Mouse (Mus musculus): ENCODE data around the gene Usp6nl. TPM values are rescaled to one million over a fixed set of nuclear protein-coding genes. Genes with fewer than 3 reads are reported as not detected.

The Usp6nl gene
- polyA plus RNA-seq, 1 experiment from 2014 or later: 21.8 TPM

GRCm38 (mm10) chr2:6379731-6380212, 57.3 kb downstream of the Usp6nl start:
- Histone ChIP-seq H3K9me3 (no peaks in the 10 kb centered on the region), H3K27ac (replicated peaks) (no peak overlapping the region), H3K4me2 (replicated peaks) (no peak overlapping the region), H3K4me1 (0 out of 2 replicates have a peak, but pooled peaks cover 6% of the 10 kb centered on the region), H3K27me3 (no peaks in the 10 kb centered on the region), H3K4me3 (no peak overlapping the region), H3K9ac (replicated peaks) (no peak overlapping the region), H3K36me3 (no peaks in the 10 kb centered on the region)
- ATAC-seq (ENCODE audit: low FRiP score, low read depth): no peak
- WGBS: 88% methylated on average over 8 of the region's 8 CpGs

- Histone ChIP-seq H3K4me2 (replicated peaks) (no peak overlapping the region), H3K36me3 (no peaks in the 10 kb centered on the region), H3K4me3 (no peak overlapping the region), H3K4me1 (0 out of 2 replicates have a peak, but pooled peaks cover 5% of the 10 kb centered on the region), H3K9ac (replicated peaks) (no peak overlapping the region), H3K27ac (replicated peaks) (no peak overlapping the region), H3K27me3 (no peaks in the 10 kb centered on the region), H3K9me3 (no peaks in the 10 kb centered on the region)
- ATAC-seq (ENCODE audit: low FRiP score, low read depth): no peak
- WGBS: 84% methylated on average over 9 of the region's 9 CpGs
These were observed 57.9 kb downstream of the Usp6nl start for GRCm38 (mm10) chr2:6380401-6380800.

GRCm38 (mm10) chr2:6384407-6385146, 62.1 kb downstream of the Usp6nl start:
- no peaks in the 10 kb centered on the region for H3K27me3 ChIP-seq
- peaks cover 3% of the 10 kb centered on the region; the same call in 1 of the 2 replicates for H3K4me1 ChIP-seq
- no peak overlapping the region for H3K9ac ChIP-seq (replicated peaks)
- no peaks in the 10 kb centered on the region for H3K36me3 ChIP-seq
- ATAC-seq (ENCODE audit: low FRiP score, low read depth): no peak
- H3K27ac ChIP-seq (replicated peaks): no peak overlapping the region
- no peaks in the 10 kb centered on the region for H3K9me3 ChIP-seq
- 96% methylated on average over 14 of the region's 14 CpGs for WGBS
- no peak overlapping the region for H3K4me3 ChIP-seq
- H3K4me2 ChIP-seq (replicated peaks): no peak overlapping the region

GRCm38 (mm10) chr2:6389162-6389561, 66.7 kb downstream of the Usp6nl start:
- Histone ChIP-seq H3K36me3 (peaks cover 3% of the 10 kb centered on the region; the same call in 1 of the 2 replicates), H3K9me3 (no peaks in the 10 kb centered on the region), H3K4me1 (peaks cover 3% of the 10 kb centered on the region; the same call in 1 of the 2 replicates), H3K27me3 (no peaks in the 10 kb centered on the region), H3K4me3 (no peak overlapping the region), H3K4me2 (replicated peaks) (no peak overlapping the region), H3K9ac (replicated peaks) (no peak overlapping the region), H3K27ac (replicated peaks) (no peak overlapping the region)
- WGBS: 92% methylated on average over 3 of the region's 3 CpGs
- ATAC-seq (ENCODE audit: low FRiP score, low read depth): no peak

GRCm38 (mm10) chr2:6391261-6391660, 68.8 kb downstream of the Usp6nl start:
- Histone ChIP-seq H3K4me3 (no peak overlapping the region), H3K9me3 (no peaks in the 10 kb centered on the region), H3K9ac (replicated peaks) (no peak overlapping the region), H3K27ac (replicated peaks) (no peak overlapping the region), H3K36me3 (peaks cover 3% of the 10 kb centered on the region; the same call in 1 of the 2 replicates), H3K4me2 (replicated peaks) (no peak overlapping the region), H3K4me1 (peaks cover 6% of the 10 kb centered on the region; the same call in 1 of the 2 replicates), H3K27me3 (no peaks in the 10 kb centered on the region)
- 51% methylated on average over 3 of the region's 3 CpGs for WGBS
- no peak for ATAC-seq (ENCODE audit: low FRiP score, low read depth)

GRCm38 (mm10) chr2:6391940-6392339, 69.5 kb downstream of the Usp6nl start:
- H3K36me3 ChIP-seq: peaks cover 3% of the 10 kb centered on the region; the same call in 1 of the 2 replicates
- H3K27me3 ChIP-seq: no peaks in the 10 kb centered on the region
- no peak overlapping the region for H3K4me2 ChIP-seq (replicated peaks)
- ATAC-seq (ENCODE audit: low FRiP score, low read depth): no peak
- H3K4me1 ChIP-seq: peaks cover 6% of the 10 kb centered on the region; the same call in 1 of the 2 replicates
- H3K9ac ChIP-seq (replicated peaks): no peak overlapping the region
- 93% methylated on average over 6 of the region's 6 CpGs for WGBS
- no peak overlapping the region for H3K27ac ChIP-seq (replicated peaks)
- no peak overlapping the region for H3K4me3 ChIP-seq
- H3K9me3 ChIP-seq: no peaks in the 10 kb centered on the region

- Histone ChIP-seq H3K36me3 (peaks cover 3% of the 10 kb centered on the region; the same call in 1 of the 2 replicates), H3K9me3 (no peaks in the 10 kb centered on the region), H3K4me3 (no peak overlapping the region), H3K27ac (replicated peaks) (no peak overlapping the region), H3K9ac (replicated peaks) (no peak overlapping the region), H3K27me3 (no peaks in the 10 kb centered on the region), H3K4me1 (peaks cover 6% of the 10 kb centered on the region; the same call in 1 of the 2 replicates), H3K4me2 (replicated peaks) (no peak overlapping the region)
- ATAC-seq (ENCODE audit: low FRiP score, low read depth): 0 out of 2 replicates have a peak, but pooled peaks have one; percentile 47
- WGBS: 81% methylated on average over 7 of the region's 7 CpGs
These were observed 73.6 kb downstream of the Usp6nl start for GRCm38 (mm10) chr2:6395851-6396625.

- Histone ChIP-seq H3K4me2 (replicated peaks) (no peak overlapping the region), H3K4me3 (no peak overlapping the region), H3K4me1 (peaks cover 6% of the 10 kb centered on the region; the same call in 1 of the 2 replicates), H3K27me3 (no peaks in the 10 kb centered on the region), H3K27ac (replicated peaks) (no peak overlapping the region), H3K9ac (replicated peaks) (no peak overlapping the region), H3K9me3 (no peaks in the 10 kb centered on the region), H3K36me3 (peaks cover 3% of the 10 kb centered on the region; the same call in 1 of the 2 replicates)
- no peak for ATAC-seq (ENCODE audit: low FRiP score, low read depth)
- 69% methylated on average over 1 of the region's 1 CpGs for WGBS
These were observed 74.2 kb downstream of the Usp6nl start for GRCm38 (mm10) chr2:6396626-6397146.

- ATAC-seq (ENCODE audit: low FRiP score, low read depth): no peak
- H3K9me3 ChIP-seq: no peaks in the 10 kb centered on the region
- 44% methylated on average over 3 of the region's 3 CpGs for WGBS
- peaks cover 1% of the 10 kb centered on the region; the same call in 1 of the 2 replicates for H3K36me3 ChIP-seq
- no peak overlapping the region for H3K4me2 ChIP-seq (replicated peaks)
- H3K4me3 ChIP-seq: no peak overlapping the region
- no peak overlapping the region for H3K27ac ChIP-seq (replicated peaks)
- H3K4me1 ChIP-seq: peaks cover 6% of the 10 kb centered on the region; the same call in 1 of the 2 replicates
- no peak overlapping the region for H3K9ac ChIP-seq (replicated peaks)
- H3K27me3 ChIP-seq: no peaks in the 10 kb centered on the region
These were observed 74.7 kb downstream of the Usp6nl start for GRCm38 (mm10) chr2:6397166-6397565.

- Histone ChIP-seq H3K27me3 (no peaks in the 10 kb centered on the region), H3K4me1 (peaks cover 12% of the 10 kb centered on the region), H3K36me3 (no peaks in the 10 kb centered on the region), H3K9me3 (no peaks in the 10 kb centered on the region), H3K4me3 (no peak overlapping the region), H3K4me2 (replicated peaks) (no peak overlapping the region), H3K27ac (replicated peaks) (no peak overlapping the region), H3K9ac (replicated peaks) (no peak overlapping the region)
- 81% methylated on average over 6 of the region's 6 CpGs for WGBS
- ATAC-seq (ENCODE audit: low FRiP score, low read depth): no peak
These were observed 76.4 kb downstream of the Usp6nl start for GRCm38 (mm10) chr2:6398826-6399225.

- Histone ChIP-seq H3K36me3 (no peaks in the 10 kb centered on the region), H3K4me1 (peaks cover 17% of the 10 kb centered on the region), H3K9me3 (no peaks in the 10 kb centered on the region), H3K27ac (replicated peaks) (no peak overlapping the region), H3K9ac (replicated peaks) (no peak overlapping the region), H3K4me2 (replicated peaks) (no peak overlapping the region), H3K27me3 (no peaks in the 10 kb centered on the region), H3K4me3 (no peak overlapping the region)
- WGBS: 93% methylated on average over 10 of the region's 10 CpGs
- ATAC-seq (ENCODE audit: low FRiP score, low read depth): no peak
These were observed 78.6 kb downstream of the Usp6nl start for GRCm38 (mm10) chr2:6401039-6401438.

Data from midbrain, embryonic 12.5 days (tissue).